Mouse (Mus musculus): ENCODE measurements at regions not wholly inside any gene's neighbourhood (a gene's known extent, or its start where the extent isn't known, plus 50 kb on each side); places are given as distances from the start of the nearest gene placed in this dataset.

- 74% methylated on average over 1 of the region's 1 CpGs for WGBS
- ATAC-seq (ENCODE audit: insufficient number of reproducible peaks, insufficient read depth, low FRiP score, low TSS enrichment, low read depth) = no peak
- Histone ChIP-seq H3K27me3 (no peaks in the 10 kb centered on the region), H3K4me3 (replicated peaks) (no peak overlapping the region), H3K36me3 (no peaks in the 10 kb centered on the region), H3K9me3 (no peaks in the 10 kb centered on the region), H3K4me1 (replicated peaks) (0 out of 2 replicates have a peak, but pooled peaks cover 3% of the 10 kb centered on the region), H3K9ac (replicated peaks) (no peak overlapping the region), H3K27ac (no peak overlapping the region), H3K4me2 (no peak overlapping the region)
Measured at GRCm38 (mm10) chr15:67799871-67800270, 1299.2 kb upstream of the Lrrc6 start.

- H3K27ac ChIP-seq = no peak overlapping the region
- ATAC-seq (ENCODE audit: insufficient number of reproducible peaks, insufficient read depth, low FRiP score, low TSS enrichment, low read depth) = no peak
- WGBS = 96% methylated on average over 2 of the region's 2 CpGs
- no peaks in the 10 kb centered on the region for H3K9me3 ChIP-seq
- no peaks in the 10 kb centered on the region for H3K27me3 ChIP-seq
- 0 out of 2 replicates have a peak, but pooled peaks cover 3% of the 10 kb centered on the region for H3K4me1 ChIP-seq (replicated peaks)
- H3K36me3 ChIP-seq = no peaks in the 10 kb centered on the region
- H3K4me3 ChIP-seq (replicated peaks) = no peak overlapping the region
- H3K9ac ChIP-seq (replicated peaks) = no peak overlapping the region
- no peak overlapping the region for H3K4me2 ChIP-seq
Measured at GRCm38 (mm10) chr15:67795578-67795977, 1294.9 kb upstream of the Lrrc6 start.

- Histone ChIP-seq H3K4me2 (no peak overlapping the region), H3K36me3 (no peaks in the 10 kb centered on the region), H3K4me3 (replicated peaks) (no peak overlapping the region), H3K27me3 (no peaks in the 10 kb centered on the region), H3K4me1 (replicated peaks) (no peaks in the 10 kb centered on the region), H3K27ac (no peak overlapping the region), H3K9ac (replicated peaks) (no peak overlapping the region), H3K9me3 (no peaks in the 10 kb centered on the region)
- ATAC-seq (ENCODE audit: insufficient number of reproducible peaks, insufficient read depth, low FRiP score, low TSS enrichment, low read depth) = no peak
Measured at GRCm38 (mm10) chr15:67792822-67793221, 1292.1 kb upstream of the Lrrc6 start.

- H3K36me3 ChIP-seq = no peaks in the 10 kb centered on the region
- H3K9me3 ChIP-seq = no peaks in the 10 kb centered on the region
- H3K4me3 ChIP-seq (replicated peaks) = no peak overlapping the region
- no peak overlapping the region for H3K9ac ChIP-seq (replicated peaks)
- H3K4me2 ChIP-seq = no peak overlapping the region
- no peak for ATAC-seq (ENCODE audit: insufficient number of reproducible peaks, insufficient read depth, low FRiP score, low TSS enrichment, low read depth)
- peaks cover 5% of the 10 kb centered on the region; the same call in 1 of the 2 replicates for H3K4me1 ChIP-seq (replicated peaks)
- H3K27ac ChIP-seq = no peak overlapping the region
- H3K27me3 ChIP-seq = no peaks in the 10 kb centered on the region
Measured at GRCm38 (mm10) chr15:67788587-67788986, 1287.9 kb upstream of the Lrrc6 start.

- H3K4me2 ChIP-seq = no peak overlapping the region
- WGBS = 60% methylated on average over 2 of the region's 2 CpGs
- H3K4me1 ChIP-seq (replicated peaks) = peaks cover 5% of the 10 kb centered on the region; the same call in 1 of the 2 replicates
- H3K27ac ChIP-seq = no peak overlapping the region
- no peaks in the 10 kb centered on the region for H3K36me3 ChIP-seq
- H3K4me3 ChIP-seq (replicated peaks) = no peak overlapping the region
- no peaks in the 10 kb centered on the region for H3K9me3 ChIP-seq
- H3K27me3 ChIP-seq = no peaks in the 10 kb centered on the region
- H3K9ac ChIP-seq (replicated peaks) = no peak overlapping the region
- no peak for ATAC-seq (ENCODE audit: insufficient number of reproducible peaks, insufficient read depth, low FRiP score, low TSS enrichment, low read depth)
Measured at GRCm38 (mm10) chr15:67785583-67785982, 1284.9 kb upstream of the Lrrc6 start.

GRCm38 (mm10) chr15:67783754-67784153 is 1283.0 kb upstream of the Lrrc6 start:
- H3K27me3 ChIP-seq = no peaks in the 10 kb centered on the region
- H3K27ac ChIP-seq = no peak overlapping the region
- no peaks in the 10 kb centered on the region for H3K9me3 ChIP-seq
- 61% methylated on average over 1 of the region's 1 CpGs for WGBS
- no peak overlapping the region for H3K4me3 ChIP-seq (replicated peaks)
- H3K4me2 ChIP-seq = no peak overlapping the region
- no peaks in the 10 kb centered on the region for H3K36me3 ChIP-seq
- H3K9ac ChIP-seq (replicated peaks) = no peak overlapping the region
- no peak for ATAC-seq (ENCODE audit: insufficient number of reproducible peaks, insufficient read depth, low FRiP score, low TSS enrichment, low read depth)
- H3K4me1 ChIP-seq (replicated peaks) = peaks cover 5% of the 10 kb centered on the region; the same call in 1 of the 2 replicates

GRCm38 (mm10) chr15:67782505-67782904 is 1281.8 kb upstream of the Lrrc6 start:
- Histone ChIP-seq H3K9me3 (no peaks in the 10 kb centered on the region), H3K27ac (no peak overlapping the region), H3K36me3 (no peaks in the 10 kb centered on the region), H3K4me3 (replicated peaks) (no peak overlapping the region), H3K4me2 (no peak overlapping the region), H3K4me1 (replicated peaks) (peaks cover 5% of the 10 kb centered on the region; the same call in 1 of the 2 replicates), H3K9ac (replicated peaks) (no peak overlapping the region), H3K27me3 (no peaks in the 10 kb centered on the region)
- no peak for ATAC-seq (ENCODE audit: insufficient number of reproducible peaks, insufficient read depth, low FRiP score, low TSS enrichment, low read depth)
- WGBS = 48% methylated on average over 4 of the region's 4 CpGs

- ATAC-seq (ENCODE audit: insufficient number of reproducible peaks, insufficient read depth, low FRiP score, low TSS enrichment, low read depth) = no peak
- no peaks in the 10 kb centered on the region for H3K36me3 ChIP-seq
- no peak overlapping the region for H3K27ac ChIP-seq
- H3K4me2 ChIP-seq = no peak overlapping the region
- no peaks in the 10 kb centered on the region for H3K9me3 ChIP-seq
- no peaks in the 10 kb centered on the region for H3K27me3 ChIP-seq
- H3K4me1 ChIP-seq (replicated peaks) = peaks cover 5% of the 10 kb centered on the region; the same call in 1 of the 2 replicates
- H3K4me3 ChIP-seq (replicated peaks) = no peak overlapping the region
- H3K9ac ChIP-seq (replicated peaks) = no peak overlapping the region
- 78% methylated on average over 2 of the region's 2 CpGs for WGBS
Measured at GRCm38 (mm10) chr15:67780856-67781255, 1280.1 kb upstream of the Lrrc6 start.

- no peaks in the 10 kb centered on the region for H3K9me3 ChIP-seq
- H3K27me3 ChIP-seq = no peaks in the 10 kb centered on the region
- no peaks in the 10 kb centered on the region for H3K36me3 ChIP-seq
- no peak overlapping the region for H3K4me2 ChIP-seq
- WGBS = 63% methylated on average over 3 of the region's 3 CpGs
- no peaks in the 10 kb centered on the region for H3K4me1 ChIP-seq (replicated peaks)
- no peak overlapping the region for H3K9ac ChIP-seq (replicated peaks)
- no peak for ATAC-seq (ENCODE audit: insufficient number of reproducible peaks, insufficient read depth, low FRiP score, low TSS enrichment, low read depth)
- no peak overlapping the region for H3K27ac ChIP-seq
- H3K4me3 ChIP-seq (replicated peaks) = no peak overlapping the region
Measured at GRCm38 (mm10) chr15:67767624-67768023, 1266.9 kb upstream of the Lrrc6 start.

- Histone ChIP-seq H3K4me2 (no peak overlapping the region), H3K36me3 (no peaks in the 10 kb centered on the region), H3K4me1 (replicated peaks) (peaks cover 8% of the 10 kb centered on the region; the same call in 1 of the 2 replicates), H3K27me3 (no peaks in the 10 kb centered on the region), H3K9ac (replicated peaks) (no peak overlapping the region), H3K4me3 (replicated peaks) (no peak overlapping the region), H3K27ac (no peak overlapping the region), H3K9me3 (no peaks in the 10 kb centered on the region)
- 64% methylated on average over 4 of the region's 4 CpGs for WGBS
- no peak for ATAC-seq (ENCODE audit: insufficient number of reproducible peaks, insufficient read depth, low FRiP score, low TSS enrichment, low read depth)
Measured at GRCm38 (mm10) chr15:67759221-67759620, 1258.5 kb upstream of the Lrrc6 start.

GRCm38 (mm10) chr15:67750582-67750981 is 1249.9 kb upstream of the Lrrc6 start:
- no peak for ATAC-seq (ENCODE audit: insufficient number of reproducible peaks, insufficient read depth, low FRiP score, low TSS enrichment, low read depth)
- H3K27me3 ChIP-seq = no peaks in the 10 kb centered on the region
- H3K9me3 ChIP-seq = no peaks in the 10 kb centered on the region
- no peak overlapping the region for H3K9ac ChIP-seq (replicated peaks)
- H3K27ac ChIP-seq = no peak overlapping the region
- no peaks in the 10 kb centered on the region for H3K36me3 ChIP-seq
- H3K4me3 ChIP-seq (replicated peaks) = no peak overlapping the region
- H3K4me1 ChIP-seq (replicated peaks) = no peaks in the 10 kb centered on the region; the same call in 1 of the 2 replicates
- no peak overlapping the region for H3K4me2 ChIP-seq

- no peak overlapping the region for H3K9ac ChIP-seq (replicated peaks)
- H3K4me3 ChIP-seq (replicated peaks) = no peak overlapping the region
- H3K27me3 ChIP-seq = no peaks in the 10 kb centered on the region
- H3K9me3 ChIP-seq = no peaks in the 10 kb centered on the region
- WGBS = 45% methylated on average over 2 of the region's 2 CpGs
- no peaks in the 10 kb centered on the region for H3K4me1 ChIP-seq (replicated peaks)
- no peaks in the 10 kb centered on the region for H3K36me3 ChIP-seq
- no peak for ATAC-seq (ENCODE audit: insufficient number of reproducible peaks, insufficient read depth, low FRiP score, low TSS enrichment, low read depth)
- H3K4me2 ChIP-seq = no peak overlapping the region
- H3K27ac ChIP-seq = no peak overlapping the region
Measured at GRCm38 (mm10) chr15:67743332-67743731, 1242.6 kb upstream of the Lrrc6 start.
